Mouse (Mus musculus): ENCODE measurements around the gene Crnkl1. TPM values are rescaled to one million over a fixed set of nuclear protein-coding genes. Genes with fewer than 3 reads are reported as not detected.

Crnkl1 gene
- total RNA-seq, 4 experiments from 2014 or later: 18.8 to 19.9 (median 19.3) TPM

GRCm38 (mm10) chr2:145874879-145875482, 59.8 kb downstream of the Crnkl1 start:
- DNase-seq (ENCODE audit: low spot score in 2 of 2): no peak

DNA sequence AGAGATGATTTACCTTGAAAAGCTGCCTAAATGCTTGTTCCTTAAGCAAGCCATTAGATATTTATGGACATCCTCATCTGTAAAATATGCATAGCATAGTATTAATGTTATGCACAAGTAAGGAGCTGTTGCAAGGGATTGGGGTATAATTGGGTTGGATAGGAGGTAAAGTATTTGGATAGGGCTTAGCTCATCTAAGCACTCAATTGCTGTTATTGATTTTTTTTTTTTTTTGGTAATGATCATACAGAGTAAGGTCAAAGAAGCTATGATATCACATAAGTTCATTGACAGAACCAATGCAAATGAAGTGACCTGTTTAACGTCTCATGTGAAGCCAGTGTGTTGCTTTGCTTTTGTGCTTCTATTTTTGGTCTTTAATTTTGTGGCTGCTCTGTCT, 60.9 kb downstream of the Crnkl1 start:
- DNase-seq (ENCODE audit: low spot score in 2 of 2): no peak

DNA sequence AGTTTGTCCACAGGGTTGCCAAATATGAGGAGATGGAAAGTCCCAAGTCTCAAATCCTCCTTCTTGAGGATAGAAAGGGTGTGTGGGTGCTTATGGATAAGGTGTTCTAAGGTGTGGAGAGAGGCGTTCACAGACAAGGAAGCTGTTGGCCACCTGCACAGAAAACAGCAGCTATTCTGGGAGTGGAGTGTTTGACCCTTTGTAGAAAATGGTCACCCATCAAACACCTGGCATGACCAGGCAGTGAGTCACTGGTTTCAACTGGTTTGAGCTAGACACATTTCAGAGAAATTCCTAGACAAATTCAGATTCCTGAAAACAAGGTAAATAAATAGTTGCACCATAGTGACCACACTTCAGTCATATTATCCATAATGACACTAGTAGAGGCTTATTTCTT, 62.7 kb downstream of the Crnkl1 start:
- DNase-seq (ENCODE audit: low spot score in 2 of 2): no peak

DNA sequence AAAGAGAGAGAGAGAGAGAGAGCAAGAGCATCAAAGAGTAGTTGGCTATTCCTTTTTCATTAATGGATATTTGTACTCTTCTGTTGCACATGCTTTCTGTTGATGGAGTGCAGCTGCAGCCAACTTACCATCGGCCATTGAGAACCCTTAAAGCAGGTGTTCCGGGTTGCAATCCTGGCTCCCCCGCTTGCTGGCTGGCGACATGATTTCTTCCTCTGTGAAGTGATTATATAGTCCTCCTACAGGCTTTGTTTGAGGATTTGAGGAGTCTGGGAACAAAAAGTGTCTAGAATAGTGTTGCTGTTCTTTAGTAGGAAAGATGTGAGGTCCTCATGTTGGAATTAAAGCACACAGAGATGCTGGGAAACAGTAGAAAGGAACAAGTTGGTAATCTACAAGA, 63.5 kb downstream of the Crnkl1 start:
- no peak for DNase-seq (ENCODE audit: low spot score in 2 of 2)

Small RNAs within 50 kb of the gene (microRNA-seq; reads per million reads assigned to microRNA genes)
- gene Gm25026: 0 reads per million in 2 experiments

Other genes starting within 250 kb of the Crnkl1 start
- gene Naa20, start 32.9 kb downstream of the Crnkl1 start, total RNA-seq (2022): 10 to 100 TPM; 67.6 to 70.7 (median 69.0) TPM
- 1 to 10 TPM; 2.3 to 4.4 (median 3.5) TPM for gene Cfap61, start 230 bp downstream of the Crnkl1 start, total RNA-seq (2022)